Mouse (Mus musculus): ENCODE results near the gene Ppp1r9b.
"Not testable (repeated sequence)": the region's sequence is repeated elsewhere in the genome, so short reads cannot be mapped to it uniquely, and the experiment has no call there.

The Ppp1r9b gene

GRCm38 (mm10) chr11:94997596-94997995 is 6.8 kb downstream of the Ppp1r9b start:
- DNase-seq (ENCODE audit: low read depth, low spot score) = peak; percentile 26

- no peak for DNase-seq (ENCODE audit: low read depth, low spot score)
Measured at GRCm38 (mm10) chr11:94998041-94998531, 7.3 kb downstream of the Ppp1r9b start.

- DNase-seq (ENCODE audit: low read depth, low spot score) = no peak
Measured at GRCm38 (mm10) chr11:95000128-95000527, 9.3 kb downstream of the Ppp1r9b start.

- DNase-seq (ENCODE audit: low read depth, low spot score) = no peak
Measured at GRCm38 (mm10) chr11:95000548-95000947, 9.7 kb downstream of the Ppp1r9b start.

- peak; percentile 81 for DNase-seq (ENCODE audit: low read depth, low spot score)
Measured at GRCm38 (mm10) chr11:95001058-95001457, 10.2 kb downstream of the Ppp1r9b start.

- DNase-seq (ENCODE audit: low read depth, low spot score) = no peak
Measured at GRCm38 (mm10) chr11:95001584-95002347, 10.9 kb downstream of the Ppp1r9b start.

- no peak for DNase-seq (ENCODE audit: low read depth, low spot score)
Measured at GRCm38 (mm10) chr11:95002705-95003104, 11.9 kb downstream of the Ppp1r9b start.

GRCm38 (mm10) chr11:95004136-95004936 is 13.5 kb downstream of the Ppp1r9b start:
- peak; percentile 81 for DNase-seq (ENCODE audit: low read depth, low spot score)

- DNase-seq (ENCODE audit: low read depth, low spot score) = no peak
Measured at GRCm38 (mm10) chr11:95004937-95005198, 14.0 kb downstream of the Ppp1r9b start.

- DNase-seq (ENCODE audit: low read depth, low spot score) = no peak
Measured at GRCm38 (mm10) chr11:95006038-95006437, 15.2 kb downstream of the Ppp1r9b start.

GRCm38 (mm10) chr11:95006525-95007219 is 15.8 kb downstream of the Ppp1r9b start:
- no peak for DNase-seq (ENCODE audit: low read depth, low spot score)

GRCm38 (mm10) chr11:95007418-95007817 is 16.6 kb downstream of the Ppp1r9b start:
- no peak for DNase-seq (ENCODE audit: low read depth, low spot score)

GRCm38 (mm10) chr11:95008661-95009628 is 18.1 kb downstream of the Ppp1r9b start:
- DNase-seq (ENCODE audit: low read depth, low spot score) = peak; percentile 86

GRCm38 (mm10) chr11:95009629-95010014 is 18.8 kb downstream of the Ppp1r9b start, which contains the start of gene Samd14:
Gene Samd14, plus strand, starts transcription at chr11:95009879.
- DNase-seq (ENCODE audit: low read depth, low spot score) = peak; percentile 83

- no peak for DNase-seq (ENCODE audit: low read depth, low spot score)
Measured at GRCm38 (mm10) chr11:95010141-95010739, 19.4 kb downstream of the Ppp1r9b start.

- DNase-seq (ENCODE audit: low read depth, low spot score) = not testable (repeated sequence)
Measured at GRCm38 (mm10) chr11:95010841-95011403, 20.1 kb downstream of the Ppp1r9b start.

GRCm38 (mm10) chr11:95011416-95011815 is 20.6 kb downstream of the Ppp1r9b start:
- DNase-seq (ENCODE audit: low read depth, low spot score) = no peak

GRCm38 (mm10) chr11:95012075-95012474 is 21.2 kb downstream of the Ppp1r9b start:
- DNase-seq (ENCODE audit: low read depth, low spot score) = no peak

- DNase-seq (ENCODE audit: low read depth, low spot score) = no peak
Measured at GRCm38 (mm10) chr11:95012487-95012886, 21.7 kb downstream of the Ppp1r9b start.

- no peak for DNase-seq (ENCODE audit: low read depth, low spot score)
Measured at GRCm38 (mm10) chr11:95015484-95015883, 24.6 kb downstream of the Ppp1r9b start.

All from 3T3-L1 (cell line).